In genomic region chr10:96264866-96265265, GRCm38 (mm10) we compare ENCODE assay signal across 8 mouse cellular contexts.
DNase-seq lines count a peak whose midpoint lies in the region; ATAC-seq lines count a peak whose summit lies in the region.

No protein-coding gene starts in this region.

- peak overlapping the region; percentile 69 for H3K27ac ChIP-seq in hindbrain, embryonic 10.5 days
- no peak overlapping the region for H3K27ac ChIP-seq in hindbrain, embryonic 16.5 days (ENCODE audit: low read depth, low read length)
- peak overlapping the region; percentile 72; the same call in 1 of the 2 replicates for H3K27ac ChIP-seq in limb, embryonic 10.5 days
- H3K27ac ChIP-seq in stomach, embryonic 15.5 days, result peak overlapping the region; percentile 23; the same call in 1 of the 2 replicates

- DNase-seq in hindbrain, embryonic 10.5 days (ENCODE audit: low spot score), result no peak
- DNase-seq in testis, postnatal 10 days (ENCODE audit: low spot score), result peak; percentile 45
- no peak for DNase-seq in testis, postnatal 14 days (ENCODE audit: low spot score)
- peak; percentile 28 for DNase-seq in limb, embryonic 10.5 days (ENCODE audit: low spot score)
- no peak for DNase-seq in thymus, postnatal 14 days

- H3K9me3 ChIP-seq in hindbrain, embryonic 10.5 days, result no peaks in the 10 kb centered on the region
- H3K9me3 ChIP-seq in hindbrain, embryonic 16.5 days (ENCODE audit: control insufficient read depth, low read length), result no peaks in the 10 kb centered on the region
- no peaks in the 10 kb centered on the region for H3K9me3 ChIP-seq in limb, embryonic 10.5 days (replicated peaks)
- H3K9me3 ChIP-seq in stomach, embryonic 15.5 days, result no peaks in the 10 kb centered on the region

- H3K4me1 ChIP-seq in hindbrain, embryonic 10.5 days (replicated peaks), result peaks cover 29% of the 10 kb centered on the region
- H3K4me1 ChIP-seq in hindbrain, embryonic 16.5 days (ENCODE audit: control insufficient read depth, insufficient read depth, low read depth, low read length), result peaks cover 2% of the 10 kb centered on the region; the same call in 1 of the 2 replicates
- peaks cover 35% of the 10 kb centered on the region for H3K4me1 ChIP-seq in limb, embryonic 10.5 days
- peaks cover 19% of the 10 kb centered on the region for H3K4me1 ChIP-seq in stomach, embryonic 15.5 days

- H3K9ac ChIP-seq in hindbrain, embryonic 16.5 days (ENCODE audit: low read depth, low read length), result no peak overlapping the region
- no peak overlapping the region for H3K9ac ChIP-seq in stomach, embryonic 15.5 days

- 79% methylated on average over 4 of the region's 4 CpGs for WGBS in hindbrain, embryonic 10.5 days
- 63% methylated on average over 4 of the region's 4 CpGs for WGBS in hindbrain, embryonic 16.5 days
- 89% methylated on average over 4 of the region's 4 CpGs for WGBS in limb, embryonic 10.5 days
- 64% methylated on average over 4 of the region's 4 CpGs for WGBS in stomach, embryonic 15.5 days

- no peaks in the 10 kb centered on the region for H3K36me3 ChIP-seq in hindbrain, embryonic 10.5 days
- no peaks in the 10 kb centered on the region for H3K36me3 ChIP-seq in hindbrain, embryonic 16.5 days (ENCODE audit: control insufficient read depth, insufficient read depth, low read length)
- H3K36me3 ChIP-seq in limb, embryonic 10.5 days, result no peaks in the 10 kb centered on the region
- H3K36me3 ChIP-seq in stomach, embryonic 15.5 days, result no peaks in the 10 kb centered on the region

- ATAC-seq in hindbrain, embryonic 16.5 days, result no peak
- peak; percentile 43; the same call in 1 of the 2 replicates for ATAC-seq in stomach, embryonic 15.5 days (ENCODE audit: insufficient read depth, low FRiP score, low read depth)
- no peak for ATAC-seq in megakaryocyte progenitor cell, adult 5-6 weeks (replicated peaks; ENCODE audit: poor library complexity)

- no peak overlapping the region for H3K4me3 ChIP-seq in hindbrain, embryonic 10.5 days
- no peak overlapping the region for H3K4me3 ChIP-seq in hindbrain, embryonic 16.5 days (ENCODE audit: low read length)
- H3K4me3 ChIP-seq in limb, embryonic 10.5 days, result no peak overlapping the region
- H3K4me3 ChIP-seq in stomach, embryonic 15.5 days (replicated peaks), result no peak overlapping the region

- no peak overlapping the region for H3K4me2 ChIP-seq in hindbrain, embryonic 16.5 days (ENCODE audit: low read length)
- H3K4me2 ChIP-seq in stomach, embryonic 15.5 days, result no peak overlapping the region

- H3K27me3 ChIP-seq in hindbrain, embryonic 10.5 days (ENCODE audit: insufficient read depth, poor library complexity, severe bottlenecking), result no peaks in the 10 kb centered on the region
- H3K27me3 ChIP-seq in hindbrain, embryonic 16.5 days (replicated peaks; ENCODE audit: control insufficient read depth, insufficient read depth, low read length), result no peaks in the 10 kb centered on the region
- H3K27me3 ChIP-seq in limb, embryonic 10.5 days (ENCODE audit: low read depth, poor library complexity, severe bottlenecking), result no peaks in the 10 kb centered on the region
- no peaks in the 10 kb centered on the region for H3K27me3 ChIP-seq in stomach, embryonic 15.5 days (replicated peaks)

Comparison
In these comparisons a context has a peak if more than half of its experiments do, and no peak if none do; other contexts are left out.
1. DNase-seq: peak in testis, postnatal 10 days (single experiment) and limb, embryonic 10.5 days (single experiment); none in hindbrain, embryonic 10.5 days (single experiment), testis, postnatal 14 days (single experiment) and thymus, postnatal 14 days (single experiment).